Comparison of ENCODE assay signal across 23 mouse cellular contexts in the genomic region with DNA sequence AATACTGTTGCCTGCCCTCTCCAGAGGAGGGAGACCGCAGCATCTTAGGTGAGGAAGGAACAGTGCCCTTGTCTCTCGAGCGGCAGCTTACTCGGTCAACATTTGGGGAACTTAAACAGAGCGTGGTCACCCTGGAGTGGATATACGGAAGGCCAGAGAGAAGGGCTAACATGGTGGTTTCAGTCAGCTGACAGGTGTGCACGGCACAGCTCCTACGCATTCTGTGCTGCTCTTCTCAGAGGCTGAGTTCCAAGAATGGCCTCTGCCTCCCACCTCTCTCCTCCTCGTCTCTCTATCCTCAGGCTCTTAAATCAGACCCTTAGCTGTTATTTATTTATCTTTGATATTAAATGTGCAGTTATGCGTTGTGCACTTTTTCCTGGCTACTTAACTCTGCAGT. TPM values are rescaled to one million over a fixed set of nuclear protein-coding genes. Genes with fewer than 3 reads are reported as not detected.
A peak's percentile ranks its signal among the peaks of the same experiment; 100 is the strongest.
DNase-seq lines count a peak whose midpoint lies in the region; ATAC-seq and TF ChIP-seq lines count a peak whose summit lies in the region.
"Had no signal": no experiment of that assay in that cellular context is flagged by ENCODE, and none has a peak within 500 bp of the region (broad histone marks: within the 10 kb centered on the region; RNA-seq: fewer than 3 reads in every experiment).

No protein-coding gene starts in this region.

- WGBS in kidney, adult 2 months: 62% methylated on average over 10 of the region's 10 CpGs
- 58% methylated on average over 10 of the region's 10 CpGs for WGBS in lung, postnatal 0 days
- 90% methylated on average over 10 of the region's 10 CpGs for WGBS in forebrain, embryonic 11.5 days

- no peak for DNase-seq in kidney, adult 2 months
- DNase-seq in kidney, adult 8-10 months: no peak
- peak; percentile 37 for DNase-seq in lung, postnatal 36 days
- no peak for DNase-seq in lung, postnatal 0 days (ENCODE audit: low spot score)
- DNase-seq in telencephalon, adult 2 months (ENCODE audit: low read depth, low spot score): peak; percentile 10
- no peak for DNase-seq in forebrain, embryonic 11.5 days (ENCODE audit: low spot score)
- DNase-seq: adrenal gland, adult 8-10 months; adrenal gland, postnatal 25 days; cerebellum, adult 18-20 months; cerebellum, adult 9-10 months; cerebellum, postnatal 14 days; forebrain, postnatal 0 days; gastrocnemius, postnatal 10 days; gastrocnemius, postnatal 36 days had no signal

- peak overlapping the region; percentile 6; the same call in 1 of the 2 replicates for H3K27ac ChIP-seq in kidney, adult 2 months (ENCODE audit: insufficient read depth, low read depth, low read length)
- H3K27ac ChIP-seq in lung, postnatal 0 days (ENCODE audit: low read length): no peak overlapping the region
- no peak overlapping the region for H3K27ac ChIP-seq in forebrain, embryonic 11.5 days (ENCODE audit: low read depth, low read length)
- H3K27ac ChIP-seq: forebrain, embryonic 10.5 days; hindbrain, embryonic 14.5 days; hindbrain, postnatal 0 days had no signal

- H3K4me3 ChIP-seq in kidney, adult 2 months (ENCODE audit: insufficient read depth, low read depth, low read length): no peak overlapping the region
- no peak overlapping the region for H3K4me3 ChIP-seq in lung, postnatal 0 days (ENCODE audit: low read depth, low read length)
- H3K4me3 ChIP-seq in forebrain, embryonic 11.5 days (ENCODE audit: low read depth, low read length): no peak overlapping the region
- H3K4me3 ChIP-seq: forebrain, embryonic 10.5 days had no signal

- no peaks in the 10 kb centered on the region for H3K36me3 ChIP-seq in kidney, adult 2 months (ENCODE audit: control insufficient read depth, insufficient read depth, low read length)
- 0 out of 2 replicates have a peak, but pooled peaks cover 3% of the 10 kb centered on the region for H3K36me3 ChIP-seq in lung, postnatal 0 days (ENCODE audit: insufficient read depth, low read length)
- peaks cover 2% of the 10 kb centered on the region; the same call in 1 of the 2 replicates for H3K36me3 ChIP-seq in forebrain, embryonic 11.5 days (ENCODE audit: control insufficient read depth, insufficient read depth, low read length)

- no peaks in the 10 kb centered on the region for H3K9me3 ChIP-seq in lung, postnatal 0 days (ENCODE audit: low read length)
- H3K9me3 ChIP-seq in forebrain, embryonic 11.5 days (ENCODE audit: control insufficient read depth, low read length): no peaks in the 10 kb centered on the region
- H3K9me3 ChIP-seq: forebrain, embryonic 10.5 days had no signal

- no peak for TF ChIP-seq CTCF in kidney, adult 2 months (conservative IDR thresholded peaks at IDR 0.05; ENCODE audit: insufficient read depth, insufficient read length, low read depth, low read length)
- TF ChIP-seq CTCF in lung, postnatal 0 days (IDR thresholded peaks at IDR 0.05): no peak

- no peaks in the 10 kb centered on the region for H3K27me3 ChIP-seq in kidney, adult 2 months (replicated peaks; ENCODE audit: control insufficient read depth, insufficient read depth, low read length)
- H3K27me3 ChIP-seq in lung, postnatal 0 days (replicated peaks; ENCODE audit: insufficient read depth, low read length): no peaks in the 10 kb centered on the region
- H3K27me3 ChIP-seq in forebrain, embryonic 11.5 days (ENCODE audit: control insufficient read depth, insufficient read depth, low read length): no peaks in the 10 kb centered on the region

- no peak overlapping the region for H3K4me2 ChIP-seq in lung, postnatal 0 days (replicated peaks; ENCODE audit: low read depth, low read length)
- no peak overlapping the region for H3K4me2 ChIP-seq in forebrain, embryonic 11.5 days (ENCODE audit: low read depth, low read length, severe bottlenecking)
- H3K4me2 ChIP-seq: heart, embryonic 11.5 days; hindbrain, embryonic 14.5 days had no signal

- H3K9ac ChIP-seq in lung, postnatal 0 days (replicated peaks; ENCODE audit: low read depth): no peak overlapping the region
- no peak overlapping the region for H3K9ac ChIP-seq in forebrain, embryonic 11.5 days (ENCODE audit: low read length)
- H3K9ac ChIP-seq: forebrain, postnatal 0 days; hindbrain, embryonic 14.5 days had no signal

- no peak; the same call in 1 of the 2 replicates for ATAC-seq in lung, postnatal 0 days
- no peak for ATAC-seq in forebrain, embryonic 11.5 days (replicated peaks; ENCODE audit: low FRiP score)
- ATAC-seq: activated CD4-positive, CD25-positive, alpha-beta regulatory T cell, adult 4 months; CD4-positive, CD25-positive, alpha-beta regulatory T cell, adult 4 months; forebrain, embryonic 14.5 days; forebrain, postnatal 0 days; hindbrain, postnatal 0 days; inflammation-experienced regulatory T-cells, adult 6 months had no signal

- no peak for TF ChIP-seq POLR2A in kidney, adult 2 months (IDR thresholded peaks at IDR 0.05; ENCODE audit: low read depth, low read length)

- peaks cover 3% of the 10 kb centered on the region; the same call in 1 of the 2 replicates for H3K4me1 ChIP-seq in kidney, adult 2 months (ENCODE audit: control insufficient read depth, insufficient read depth, low read length)
- no peaks in the 10 kb centered on the region for H3K4me1 ChIP-seq in lung, postnatal 0 days (ENCODE audit: insufficient read depth, low read depth, low read length)
- H3K4me1 ChIP-seq in forebrain, embryonic 11.5 days (replicated peaks; ENCODE audit: control insufficient read depth, insufficient read depth, low read length): no peaks in the 10 kb centered on the region
- H3K4me1 ChIP-seq: forebrain, embryonic 10.5 days had no signal

- TF ChIP-seq EP300 in lung, postnatal 0 days (IDR thresholded peaks at IDR 0.05): no peak

RNA-seq across cellular contexts. Expression of a gene that starts 41.9 kb away (rescaled TPM):
- 0.03 and 0.07 TPM in 2 replicates for polyA plus RNA-seq in kidney, adult 2 months (2012; rRNA removed)
- 0.42 and 0.61 TPM in 2 replicates for polyA plus RNA-seq in lung, postnatal 0 days (2015; fragmentation: Nextera tagmentation; extraction: Ambion mirVana)
- polyA plus RNA-seq in forebrain, embryonic 11.5 days (2014; fragmentation: Nextera tagmentation; extraction: Ambion mirVana): 1.4 and 2.2 TPM in 2 replicates

RNA-seq across cellular contexts. Expression of a gene that starts 52.9 kb away (rescaled TPM):
- polyA plus RNA-seq in kidney, adult 2 months (2012; rRNA removed): 10.9 and 11.4 TPM in 2 replicates
- polyA plus RNA-seq in lung, postnatal 0 days (2015; fragmentation: Nextera tagmentation; extraction: Ambion mirVana): 18.5 and 19.6 TPM in 2 replicates
- 11.9 and 13.9 TPM in 2 replicates for polyA plus RNA-seq in forebrain, embryonic 11.5 days (2014; fragmentation: Nextera tagmentation; extraction: Ambion mirVana)

RNA-seq across cellular contexts. Expression of a gene that starts 59.0 kb away (rescaled TPM):
- polyA plus RNA-seq in kidney, adult 2 months (2012; rRNA removed): 26.4 and 46.5 TPM in 2 replicates
- 1.3 and 1.6 TPM in 2 replicates for polyA plus RNA-seq in lung, postnatal 0 days (2015; fragmentation: Nextera tagmentation; extraction: Ambion mirVana)
- polyA plus RNA-seq in forebrain, embryonic 11.5 days (2014; fragmentation: Nextera tagmentation; extraction: Ambion mirVana): 0.51 TPM in 1 of 2 replicates, not detected in the other
- polyA plus RNA-seq: activated CD4-positive, CD25-positive, alpha-beta regulatory T cell, adult 4 months; CD4-positive, CD25-positive, alpha-beta regulatory T cell, adult 4 months; embryonic facial prominence, embryonic 11.5 days; forebrain, embryonic 10.5 days; forebrain, embryonic 14.5 days; forebrain, postnatal 0 days; inflammation-experienced regulatory T-cells, adult 6 months had no signal

Comparison
In these comparisons a context has a peak if more than half of its experiments do, and no peak if none do; other contexts are left out.
1. DNase-seq: peak in lung, postnatal 36 days (single experiment) and telencephalon, adult 2 months (single experiment); none in kidney, adult 2 months (single experiment), kidney, adult 8-10 months (0 of 2), lung, postnatal 0 days (single experiment) and forebrain, embryonic 11.5 days (single experiment).
2. RNA of a gene that starts 59.0 kb away (polyA plus RNA-seq): 26.4 to 46.5 TPM in kidney, adult 2 months; 1.3 to 1.6 TPM in lung, postnatal 0 days and 0.51 TPM in forebrain, embryonic 11.5 days; every median in the first group is over 10 times any median in the second.